Mouse (Mus musculus): ENCODE results near the gene 1190005I06Rik.

- TF ChIP-seq CTCF (IDR thresholded peaks at IDR 0.05; ENCODE audit: insufficient read depth, low read depth, low read length) (no peak), POLR2A (IDR thresholded peaks at IDR 0.05; ENCODE audit: insufficient read depth, low read depth, low read length) (no peak)
These were observed 86.9 kb downstream of the 1190005I06Rik start for GRCm38 (mm10) chr8:120560535-120560934.

Measured in olfactory bulb, adult 2 months (tissue).